Mouse (Mus musculus): ENCODE measurements around the gene Dicer1.

GRCm38 (mm10) chr12:104761411-104761810, 9.7 kb upstream of the Dicer1 start:
- TF ChIP-seq CTCF (IDR thresholded peaks at IDR 0.05; ENCODE audit: extremely low read depth, insufficient read length, insufficient replicate concordance, low read depth, low read length) (no peak), POLR2A (IDR thresholded peaks at IDR 0.05; ENCODE audit: low read depth, low read length) (no peak)
